Mouse (Mus musculus): ENCODE results near the gene Astn2. TPM values are rescaled to one million over a fixed set of nuclear protein-coding genes. Genes with fewer than 3 reads are reported as not detected.

The Astn2 gene
- polyA plus RNA-seq, 1 experiment from 2014 or later, result 0.74 TPM

DNA sequence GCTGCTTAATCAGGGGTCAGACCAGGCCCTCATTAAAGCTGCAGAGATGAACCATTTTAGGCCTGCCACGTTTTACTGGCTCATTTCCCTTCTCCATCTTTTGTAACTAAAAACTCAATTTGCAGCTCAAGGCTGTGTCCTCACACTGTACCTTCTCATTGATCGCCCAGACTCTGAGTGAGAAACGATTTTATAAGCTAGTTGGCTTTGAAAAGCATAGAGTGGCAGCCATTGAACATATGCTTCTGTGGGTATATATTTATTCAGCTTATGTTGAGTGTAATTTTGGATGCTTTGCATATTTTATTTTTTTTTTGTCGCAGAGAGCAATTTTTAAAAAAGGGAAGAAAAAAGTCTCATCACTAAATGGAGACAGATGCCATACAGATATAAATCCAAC, 637.0 kb downstream of the Astn2 start:
- Histone ChIP-seq H3K9ac (replicated peaks; ENCODE audit: low read length) (no peak overlapping the region), H3K4me1 (ENCODE audit: control insufficient read depth, insufficient read depth, low read length) (no peaks in the 10 kb centered on the region), H3K4me3 (ENCODE audit: low read depth, low read length) (no peak overlapping the region), H3K27ac (replicated peaks; ENCODE audit: low read depth, low read length) (no peak overlapping the region), H3K4me2 (ENCODE audit: low read depth, low read length) (no peak overlapping the region), H3K36me3 (replicated peaks; ENCODE audit: control insufficient read depth, insufficient read depth, low read depth, low read length) (no peaks in the 10 kb centered on the region), H3K27me3 (ENCODE audit: control insufficient read depth, insufficient read depth, low read length) (no peaks in the 10 kb centered on the region), H3K9me3 (replicated peaks; ENCODE audit: control insufficient read depth, low read length) (no peaks in the 10 kb centered on the region)
- no peak for ATAC-seq (replicated peaks; ENCODE audit: insufficient number of reproducible peaks, low FRiP score, low TSS enrichment, low read depth)
- 73% methylated on average over 4 of the region's 4 CpGs for WGBS
- DNase-seq (ENCODE audit: low spot score), result no peak

DNA sequence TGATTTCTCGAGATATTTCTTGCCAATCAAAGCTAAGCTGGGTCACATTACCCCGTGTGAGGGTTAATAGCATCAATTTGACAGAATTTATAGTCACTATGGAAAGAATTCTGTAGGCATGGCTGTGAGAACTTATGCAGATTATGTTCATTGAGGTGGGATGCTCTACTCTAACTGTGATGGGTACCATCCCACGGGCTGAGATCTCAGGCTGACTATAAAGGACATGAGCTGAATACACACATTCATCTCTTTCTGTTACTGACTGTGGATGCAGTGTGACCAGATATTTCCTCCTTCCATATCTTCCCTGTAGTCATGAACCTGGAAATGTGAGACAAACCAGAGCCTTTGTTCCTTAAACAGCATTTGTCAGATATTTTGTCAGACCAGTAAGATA, 639.1 kb downstream of the Astn2 start:
- Histone ChIP-seq H3K36me3 (replicated peaks; ENCODE audit: control insufficient read depth, insufficient read depth, low read depth, low read length) (no peaks in the 10 kb centered on the region), H3K4me3 (ENCODE audit: low read depth, low read length) (no peak overlapping the region), H3K9ac (replicated peaks; ENCODE audit: low read length) (no peak overlapping the region), H3K9me3 (replicated peaks; ENCODE audit: control insufficient read depth, low read length) (no peaks in the 10 kb centered on the region), H3K27ac (replicated peaks; ENCODE audit: low read depth, low read length) (no peak overlapping the region), H3K4me2 (ENCODE audit: low read depth, low read length) (no peak overlapping the region), H3K27me3 (ENCODE audit: control insufficient read depth, insufficient read depth, low read length) (no peaks in the 10 kb centered on the region), H3K4me1 (ENCODE audit: control insufficient read depth, insufficient read depth, low read length) (no peaks in the 10 kb centered on the region)
- DNase-seq (ENCODE audit: low spot score), result no peak
- ATAC-seq (replicated peaks; ENCODE audit: insufficient number of reproducible peaks, low FRiP score, low TSS enrichment, low read depth), result no peak
- whole genome bisulfite sequencing, result 67% methylated on average over 3 of the region's 3 CpGs

DNA sequence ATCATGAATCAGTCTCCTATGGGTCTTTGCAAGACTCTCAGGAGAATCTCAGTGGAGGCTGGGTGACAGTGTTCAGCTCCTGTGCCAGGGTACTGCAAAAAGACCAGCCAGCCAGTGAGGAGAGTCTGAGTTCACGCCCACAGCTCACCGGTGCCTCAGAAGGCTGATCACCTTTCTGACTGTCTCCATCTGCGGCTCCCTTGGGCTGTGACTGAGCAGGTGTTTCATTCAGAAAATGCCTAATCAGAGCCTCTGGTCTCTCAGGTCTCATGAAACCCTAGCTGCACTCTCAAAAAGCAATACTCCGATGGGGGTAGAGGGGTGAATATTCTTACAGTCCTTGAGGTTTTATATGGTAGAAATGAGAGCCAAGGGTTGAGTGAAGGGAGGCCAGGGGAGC, 640.1 kb downstream of the Astn2 start:
- no peaks in the 10 kb centered on the region for H3K4me1 ChIP-seq (ENCODE audit: control insufficient read depth, insufficient read depth, low read length)
- H3K4me3 ChIP-seq (ENCODE audit: low read depth, low read length), result no peak overlapping the region
- no peak overlapping the region for H3K27ac ChIP-seq (replicated peaks; ENCODE audit: low read depth, low read length)
- peak; percentile 62; the same call in 1 of the 2 replicates for ATAC-seq (replicated peaks; ENCODE audit: insufficient number of reproducible peaks, low FRiP score, low TSS enrichment, low read depth)
- peak; percentile 0 for DNase-seq (ENCODE audit: low spot score)
- no peak overlapping the region for H3K4me2 ChIP-seq (ENCODE audit: low read depth, low read length)
- H3K27me3 ChIP-seq (ENCODE audit: control insufficient read depth, insufficient read depth, low read length), result no peaks in the 10 kb centered on the region
- WGBS, result 71% methylated on average over 4 of the region's 4 CpGs
- H3K9ac ChIP-seq (replicated peaks; ENCODE audit: low read length), result no peak overlapping the region
- H3K9me3 ChIP-seq (replicated peaks; ENCODE audit: control insufficient read depth, low read length), result no peaks in the 10 kb centered on the region
- no peaks in the 10 kb centered on the region for H3K36me3 ChIP-seq (replicated peaks; ENCODE audit: control insufficient read depth, insufficient read depth, low read depth, low read length)

DNA sequence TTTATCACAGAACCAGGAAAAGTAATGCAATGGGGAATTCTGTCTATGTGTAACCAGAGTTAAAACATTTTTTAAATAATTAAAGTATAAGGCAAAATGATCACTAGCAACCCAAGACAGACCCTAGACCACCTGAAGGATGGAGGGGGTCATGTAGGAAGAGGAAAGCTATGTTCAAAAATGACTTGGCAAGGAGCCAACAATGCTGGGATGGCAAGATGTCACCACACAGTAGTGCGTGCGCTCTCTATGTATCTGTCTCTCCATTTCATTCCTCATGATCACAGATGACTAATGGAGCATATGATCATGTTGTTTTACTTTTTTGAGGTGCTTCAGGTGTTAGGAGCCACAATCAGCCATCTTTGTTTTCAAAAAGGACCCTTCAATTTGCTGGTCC, 640.6 kb downstream of the Astn2 start:
- Histone ChIP-seq H3K27me3 (ENCODE audit: control insufficient read depth, insufficient read depth, low read length) (no peaks in the 10 kb centered on the region), H3K9me3 (replicated peaks; ENCODE audit: control insufficient read depth, low read length) (no peaks in the 10 kb centered on the region), H3K4me2 (ENCODE audit: low read depth, low read length) (no peak overlapping the region), H3K4me3 (ENCODE audit: low read depth, low read length) (no peak overlapping the region), H3K36me3 (replicated peaks; ENCODE audit: control insufficient read depth, insufficient read depth, low read depth, low read length) (no peaks in the 10 kb centered on the region), H3K4me1 (ENCODE audit: control insufficient read depth, insufficient read depth, low read length) (no peaks in the 10 kb centered on the region), H3K9ac (replicated peaks; ENCODE audit: low read length) (no peak overlapping the region), H3K27ac (replicated peaks; ENCODE audit: low read depth, low read length) (no peak overlapping the region)
- WGBS, result 86% methylated on average over 2 of the region's 2 CpGs
- DNase-seq (ENCODE audit: low spot score) (no peak), ATAC-seq (replicated peaks; ENCODE audit: insufficient number of reproducible peaks, low FRiP score, low TSS enrichment, low read depth) (no peak)

DNA sequence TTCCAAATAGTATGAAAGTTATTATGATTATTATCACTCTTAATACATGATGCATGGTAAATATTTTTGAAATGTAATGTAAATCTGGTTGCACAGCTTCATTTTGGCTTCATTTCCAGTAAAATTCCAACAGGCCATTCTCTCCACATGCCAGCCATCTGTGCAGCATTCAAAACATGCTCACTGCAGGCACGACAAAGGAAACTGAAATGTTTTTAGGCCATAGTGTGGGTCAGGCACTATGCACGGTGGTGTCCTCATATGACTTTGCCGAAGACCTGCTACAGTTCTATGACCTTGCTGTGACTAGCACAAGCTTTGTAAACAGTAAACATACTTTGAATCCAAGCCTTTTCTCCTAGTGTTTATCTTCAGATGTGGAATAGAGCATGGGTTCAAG, 642.3 kb downstream of the Astn2 start:
- Histone ChIP-seq H3K4me1 (ENCODE audit: control insufficient read depth, insufficient read depth, low read length) (no peaks in the 10 kb centered on the region), H3K4me2 (ENCODE audit: low read depth, low read length) (no peak overlapping the region), H3K4me3 (ENCODE audit: low read depth, low read length) (no peak overlapping the region), H3K36me3 (replicated peaks; ENCODE audit: control insufficient read depth, insufficient read depth, low read depth, low read length) (no peaks in the 10 kb centered on the region), H3K9me3 (replicated peaks; ENCODE audit: control insufficient read depth, low read length) (no peaks in the 10 kb centered on the region), H3K27me3 (ENCODE audit: control insufficient read depth, insufficient read depth, low read length) (no peaks in the 10 kb centered on the region), H3K27ac (replicated peaks; ENCODE audit: low read depth, low read length) (no peak overlapping the region), H3K9ac (replicated peaks; ENCODE audit: low read length) (no peak overlapping the region)
- DNase-seq (ENCODE audit: low spot score) (no peak), ATAC-seq (replicated peaks; ENCODE audit: insufficient number of reproducible peaks, low FRiP score, low TSS enrichment, low read depth) (no peak)
- WGBS, result 75% methylated on average over 3 of the region's 3 CpGs

DNA sequence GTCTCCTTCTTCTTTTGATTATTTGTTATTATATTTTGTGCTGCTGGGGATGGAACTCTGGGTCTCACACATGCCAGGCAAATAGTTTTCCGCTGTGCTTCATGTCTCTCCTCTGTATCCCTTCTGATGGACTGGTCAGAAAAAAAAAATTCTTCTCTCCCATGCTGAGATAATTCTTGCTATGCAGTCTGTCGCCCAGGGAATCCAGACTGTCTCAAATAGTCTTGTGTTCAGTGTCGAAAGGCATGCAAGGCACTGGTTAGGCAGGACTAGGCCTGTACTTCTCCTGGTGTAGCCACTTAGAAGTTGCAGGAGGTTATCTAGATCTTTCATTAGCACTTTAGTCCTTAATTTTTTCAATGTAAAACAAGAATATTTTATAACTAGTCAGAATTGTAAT, 642.8 kb downstream of the Astn2 start:
- Histone ChIP-seq H3K4me3 (ENCODE audit: low read depth, low read length) (no peak overlapping the region), H3K4me1 (ENCODE audit: control insufficient read depth, insufficient read depth, low read length) (no peaks in the 10 kb centered on the region), H3K36me3 (replicated peaks; ENCODE audit: control insufficient read depth, insufficient read depth, low read depth, low read length) (no peaks in the 10 kb centered on the region), H3K27me3 (ENCODE audit: control insufficient read depth, insufficient read depth, low read length) (no peaks in the 10 kb centered on the region), H3K9ac (replicated peaks; ENCODE audit: low read length) (no peak overlapping the region), H3K27ac (replicated peaks; ENCODE audit: low read depth, low read length) (no peak overlapping the region), H3K9me3 (replicated peaks; ENCODE audit: control insufficient read depth, low read length) (no peaks in the 10 kb centered on the region), H3K4me2 (ENCODE audit: low read depth, low read length) (no peak overlapping the region)
- ATAC-seq (replicated peaks; ENCODE audit: insufficient number of reproducible peaks, low FRiP score, low TSS enrichment, low read depth) (no peak), DNase-seq (ENCODE audit: low spot score) (no peak)
- WGBS, result 75% methylated on average over 3 of the region's 3 CpGs

DNA sequence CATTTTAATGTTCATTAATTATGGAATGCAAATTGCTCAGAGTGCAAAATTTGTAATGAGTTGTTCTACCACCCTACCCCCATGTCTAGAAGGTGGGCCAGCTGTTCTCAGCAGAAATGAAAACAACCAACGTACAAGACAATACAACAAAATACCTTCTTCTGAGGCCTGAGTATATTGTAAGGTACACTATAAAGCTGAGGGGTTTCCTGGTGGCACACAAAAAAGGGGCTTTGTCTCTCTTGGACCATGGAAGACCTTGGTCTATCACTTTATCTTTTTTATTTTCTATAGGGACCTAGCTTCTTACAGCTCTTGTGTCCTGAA, 645.6 kb downstream of the Astn2 start:
- Histone ChIP-seq H3K4me2 (ENCODE audit: low read depth, low read length) (no peak overlapping the region), H3K27me3 (ENCODE audit: control insufficient read depth, insufficient read depth, low read length) (no peaks in the 10 kb centered on the region), H3K27ac (replicated peaks; ENCODE audit: low read depth, low read length) (no peak overlapping the region), H3K36me3 (replicated peaks; ENCODE audit: control insufficient read depth, insufficient read depth, low read depth, low read length) (no peaks in the 10 kb centered on the region), H3K9me3 (replicated peaks; ENCODE audit: control insufficient read depth, low read length) (no peaks in the 10 kb centered on the region), H3K4me1 (ENCODE audit: control insufficient read depth, insufficient read depth, low read length) (no peaks in the 10 kb centered on the region), H3K4me3 (ENCODE audit: low read depth, low read length) (no peak overlapping the region), H3K9ac (replicated peaks; ENCODE audit: low read length) (no peak overlapping the region)
- no peak for ATAC-seq (replicated peaks; ENCODE audit: insufficient number of reproducible peaks, low FRiP score, low TSS enrichment, low read depth)
- DNase-seq (ENCODE audit: low spot score), result no peak
- 79% methylated on average over 1 of the region's 1 CpGs for WGBS

DNA sequence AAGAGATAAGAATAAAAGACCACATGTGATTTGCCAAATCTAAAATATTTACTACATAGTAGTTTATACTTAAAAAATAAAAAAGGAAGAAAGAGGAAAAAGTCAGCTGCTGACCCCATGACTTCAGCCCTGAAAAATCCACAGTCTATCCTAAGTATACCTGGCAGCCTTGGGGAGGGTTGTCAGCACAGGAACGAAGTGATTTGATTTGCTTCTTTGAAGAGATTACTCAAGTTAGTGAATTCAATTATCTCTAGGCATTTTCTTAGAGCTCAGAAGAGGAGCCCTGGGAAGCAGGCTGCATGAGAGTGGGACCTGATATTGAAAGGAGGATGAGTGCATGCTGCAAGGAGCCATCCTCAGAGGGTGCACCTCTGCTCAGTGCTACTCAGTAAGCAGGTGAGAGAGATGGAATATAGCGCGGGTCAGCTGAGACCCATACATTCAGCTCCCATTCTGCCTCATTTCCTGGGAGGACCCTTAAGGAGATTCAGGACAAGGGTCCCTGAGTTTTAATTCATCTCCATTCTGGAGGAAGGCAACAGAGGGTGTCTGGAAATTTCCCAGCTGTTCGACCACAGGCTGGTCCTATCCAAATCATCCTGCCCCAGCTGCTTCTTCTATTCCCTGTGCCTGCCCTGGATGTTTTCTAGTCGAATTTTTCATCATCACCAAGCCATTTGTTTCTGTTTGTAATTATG, 646.1 kb downstream of the Astn2 start:
- Histone ChIP-seq H3K4me1 (ENCODE audit: control insufficient read depth, insufficient read depth, low read length) (no peaks in the 10 kb centered on the region), H3K4me3 (ENCODE audit: low read depth, low read length) (no peak overlapping the region), H3K27me3 (ENCODE audit: control insufficient read depth, insufficient read depth, low read length) (no peaks in the 10 kb centered on the region), H3K27ac (replicated peaks; ENCODE audit: low read depth, low read length) (no peak overlapping the region), H3K4me2 (ENCODE audit: low read depth, low read length) (no peak overlapping the region), H3K36me3 (replicated peaks; ENCODE audit: control insufficient read depth, insufficient read depth, low read depth, low read length) (no peaks in the 10 kb centered on the region), H3K9ac (replicated peaks; ENCODE audit: low read length) (no peak overlapping the region), H3K9me3 (replicated peaks; ENCODE audit: control insufficient read depth, low read length) (no peaks in the 10 kb centered on the region)
- DNase-seq (ENCODE audit: low spot score) (no peak), ATAC-seq (replicated peaks; ENCODE audit: insufficient number of reproducible peaks, low FRiP score, low TSS enrichment, low read depth) (no peak)
- WGBS, result 69% methylated on average over 5 of the region's 5 CpGs
